Mouse (Mus musculus): ENCODE results near the gene Acvrl1.
"Not testable (repeated sequence)": the region's sequence is repeated elsewhere in the genome, so short reads cannot be mapped to it uniquely, and the experiment has no call there.

The Acvrl1 gene

DNA sequence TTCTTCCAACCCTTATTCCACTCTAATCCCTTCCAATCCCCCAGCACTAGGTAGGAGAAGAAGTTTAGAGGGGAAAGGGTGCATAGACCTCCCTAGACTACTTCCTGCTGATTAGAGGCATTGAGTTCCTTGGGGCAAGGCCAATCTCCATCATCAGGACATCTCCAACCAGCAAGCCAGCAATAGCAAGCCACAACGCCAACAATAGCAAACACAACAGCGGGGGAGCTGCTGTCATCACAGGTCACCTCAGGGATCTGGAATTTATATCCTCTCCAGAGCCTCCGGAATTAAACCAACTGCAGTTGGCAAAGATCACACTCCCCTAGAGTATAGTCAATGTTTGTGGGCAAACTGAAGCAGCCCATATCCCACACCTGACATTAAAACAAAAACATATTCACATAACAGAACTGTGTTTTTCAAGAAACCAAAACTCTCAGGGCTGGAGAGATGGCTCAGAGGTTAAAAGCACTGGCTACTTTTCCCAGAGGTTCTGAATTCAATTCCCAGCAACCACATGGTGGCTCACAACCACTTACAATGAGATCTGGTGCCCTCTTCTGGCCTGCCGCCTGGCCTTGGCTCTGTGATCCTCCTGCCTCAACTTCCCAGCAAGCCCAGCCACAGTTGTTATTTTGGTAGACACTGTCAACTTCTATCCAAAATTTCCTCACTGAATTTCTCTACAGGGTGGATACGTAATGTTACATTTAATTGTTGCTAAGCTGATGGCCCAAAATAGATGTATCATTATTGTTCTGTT lies 20.2 kb upstream of the Acvrl1 start:
- no peak for DNase-seq (ENCODE audit: low spot score in 2 of 2)

DNA sequence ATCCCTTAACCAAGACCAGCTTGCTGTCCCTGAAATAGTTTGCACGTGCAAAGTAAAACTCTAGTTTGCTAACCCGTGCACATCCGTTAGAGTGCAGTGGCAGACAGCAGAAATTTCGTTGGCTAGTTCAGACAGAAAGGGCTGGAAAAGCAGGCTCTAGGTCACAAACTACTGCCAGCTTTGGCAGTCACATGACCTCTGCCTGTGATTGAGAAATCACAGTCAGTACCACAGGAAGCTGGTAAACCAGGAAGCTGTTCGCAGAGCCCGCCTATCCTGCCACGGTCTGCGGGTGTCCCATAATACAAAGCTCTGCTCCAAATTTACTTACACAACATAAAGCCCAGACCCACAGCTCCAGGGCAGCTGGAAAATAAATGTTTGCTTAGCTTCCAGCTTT lies 15.1 kb upstream of the Acvrl1 start:
- DNase-seq (ENCODE audit: low spot score in 2 of 2): no peak

DNA sequence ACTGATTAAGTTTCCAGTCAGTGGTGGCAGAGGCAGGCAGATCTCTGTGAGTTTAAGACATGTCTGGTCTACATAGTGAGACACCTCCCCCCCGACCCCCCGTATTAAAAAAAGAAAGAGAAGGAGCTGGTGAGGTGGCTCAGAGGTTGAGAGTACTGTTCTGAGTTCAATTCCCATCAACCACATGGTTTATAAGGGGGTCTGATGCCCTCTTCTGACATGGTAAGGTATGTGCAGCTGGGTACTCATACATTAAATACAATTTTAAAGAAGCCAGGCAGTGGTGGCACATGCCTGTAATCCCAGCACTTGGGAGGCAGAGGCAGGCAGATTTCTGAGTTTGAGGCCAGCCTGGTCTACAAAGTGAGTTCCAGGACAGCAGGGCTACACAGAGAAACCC lies 14.5 kb upstream of the Acvrl1 start:
- DNase-seq (ENCODE audit: low spot score in 2 of 2): not testable (repeated sequence)

DNA sequence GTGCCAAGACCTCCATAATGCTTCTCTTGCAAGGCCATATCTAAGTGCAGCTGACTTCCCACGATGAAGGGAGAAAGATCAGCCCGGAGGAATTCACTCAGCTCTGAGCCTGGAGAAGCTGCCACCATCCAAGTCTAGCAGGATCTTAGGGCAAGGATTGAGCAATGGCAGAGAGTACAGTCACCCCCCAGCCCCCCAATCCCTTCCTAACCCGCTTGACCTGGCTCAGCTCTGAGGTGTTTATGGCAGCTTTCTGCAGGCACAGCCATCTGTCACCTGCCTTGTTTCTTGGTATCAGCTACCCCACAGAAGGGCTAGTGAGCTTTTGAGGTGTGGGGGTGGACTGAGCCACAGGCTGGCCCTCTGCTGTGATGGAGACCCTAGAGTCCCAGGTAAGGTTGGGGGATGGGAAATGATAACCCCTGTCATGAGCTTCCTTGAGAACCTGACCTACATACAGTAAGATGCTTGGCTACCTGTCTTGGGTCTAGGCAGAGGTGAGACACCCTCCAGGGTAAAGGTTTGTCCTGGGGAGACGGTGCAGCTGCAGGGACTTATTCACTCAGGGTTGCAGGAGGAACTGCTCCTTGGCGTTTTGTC lies 12.7 kb upstream of the Acvrl1 start, which contains the start of gene Ankrd33:
Gene Ankrd33 (plus strand): TSS at position 245 of the 600 bp plus-strand sequence.
- no peak for DNase-seq (ENCODE audit: low spot score in 2 of 2)

DNA sequence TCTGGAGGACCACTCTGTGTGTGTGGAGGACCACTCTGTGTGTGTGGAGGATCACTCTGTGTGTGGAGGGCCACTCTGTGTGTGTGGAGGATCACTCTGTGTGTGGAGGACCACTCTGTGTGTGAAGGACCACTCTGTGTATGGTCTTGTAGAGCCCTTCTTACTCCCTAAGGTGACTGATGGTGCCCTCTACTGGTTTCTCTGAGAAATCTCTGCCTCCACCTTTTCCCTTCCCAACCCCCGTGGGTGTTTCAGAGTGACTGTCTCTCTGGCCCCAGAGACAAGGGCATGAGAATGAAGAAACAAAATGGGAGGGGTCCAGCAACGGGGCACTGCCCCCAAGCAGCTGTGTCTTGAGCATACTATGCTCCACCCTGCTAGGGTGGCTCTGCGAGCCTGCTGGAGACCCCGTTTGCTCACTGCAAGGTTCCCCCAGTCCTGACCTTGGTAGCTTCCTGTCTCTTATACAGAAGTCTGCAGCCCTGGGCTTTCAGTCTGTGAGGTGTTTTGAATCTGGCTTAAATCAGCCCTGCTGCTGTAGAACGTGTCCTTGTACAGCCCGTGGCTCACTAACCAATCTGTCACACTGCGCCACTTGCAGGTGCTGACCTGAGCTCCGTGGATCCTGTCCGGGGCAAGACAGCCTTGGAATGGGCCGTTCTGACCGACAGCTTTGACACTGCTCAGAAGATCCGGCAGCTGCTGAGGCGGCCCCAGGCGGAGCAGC lies 9.8 kb upstream of the Acvrl1 start:
- DNase-seq (ENCODE audit: low spot score in 2 of 2): no peak

DNA sequence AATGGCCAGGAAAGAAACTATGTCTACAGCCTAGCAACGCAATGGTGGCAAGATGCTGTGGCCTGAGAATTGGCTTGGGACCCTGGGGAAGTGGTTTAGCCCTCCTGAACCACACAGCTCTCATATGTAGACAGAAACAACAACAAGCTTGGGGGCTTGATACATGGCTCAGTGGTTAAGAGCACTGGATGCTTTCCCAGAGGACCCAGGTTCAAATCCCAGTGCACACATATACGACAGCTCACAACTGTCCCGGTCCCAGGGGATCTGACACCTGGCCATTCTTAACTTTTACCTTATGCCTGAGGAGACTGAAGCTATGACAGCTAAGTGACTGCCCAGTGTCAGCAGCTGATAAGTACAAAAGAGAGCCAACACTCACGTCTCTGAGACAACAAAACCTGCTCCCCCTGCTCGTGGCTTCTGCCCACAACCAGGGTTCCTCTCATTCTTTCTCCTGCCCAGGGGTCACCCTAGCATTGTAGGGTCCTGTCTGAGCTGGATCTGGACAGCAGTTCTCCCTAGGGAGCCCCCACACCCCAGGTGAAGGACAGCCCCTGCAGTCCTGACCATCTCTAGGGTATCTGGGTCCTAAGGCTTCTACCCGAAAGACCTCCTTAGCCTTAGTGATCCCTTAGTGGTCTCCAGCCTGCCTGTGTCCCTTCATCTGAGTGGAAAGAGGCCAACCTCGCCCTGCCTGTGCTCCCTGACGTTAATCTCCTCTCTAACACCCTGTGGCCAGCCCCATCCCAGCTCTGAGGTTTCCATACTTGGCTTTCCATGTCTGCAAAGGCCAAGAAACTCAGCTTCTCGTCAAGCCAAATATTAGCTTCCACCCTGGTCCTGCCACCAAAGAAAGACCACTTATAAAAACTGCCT lies 6.7 kb upstream of the Acvrl1 start:
- DNase-seq (ENCODE audit: low spot score in 2 of 2): no peak

DNA sequence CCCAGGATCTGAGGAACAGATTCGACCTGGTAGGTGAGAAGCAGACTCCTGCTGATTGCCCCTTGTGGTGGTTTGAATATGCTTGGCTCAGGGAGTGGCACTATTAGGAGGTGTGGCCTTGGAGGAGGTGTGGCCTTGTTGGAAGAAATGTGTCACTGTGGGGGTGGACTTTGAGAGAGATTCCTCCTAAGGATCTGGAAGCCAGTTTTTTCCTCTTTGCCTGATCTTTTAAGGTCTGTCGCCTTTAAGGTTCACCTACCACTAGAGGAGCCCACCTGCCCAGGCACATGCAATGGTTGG lies 6.1 kb upstream of the Acvrl1 start:
- DNase-seq (ENCODE audit: low spot score in 2 of 2): no peak

DNA sequence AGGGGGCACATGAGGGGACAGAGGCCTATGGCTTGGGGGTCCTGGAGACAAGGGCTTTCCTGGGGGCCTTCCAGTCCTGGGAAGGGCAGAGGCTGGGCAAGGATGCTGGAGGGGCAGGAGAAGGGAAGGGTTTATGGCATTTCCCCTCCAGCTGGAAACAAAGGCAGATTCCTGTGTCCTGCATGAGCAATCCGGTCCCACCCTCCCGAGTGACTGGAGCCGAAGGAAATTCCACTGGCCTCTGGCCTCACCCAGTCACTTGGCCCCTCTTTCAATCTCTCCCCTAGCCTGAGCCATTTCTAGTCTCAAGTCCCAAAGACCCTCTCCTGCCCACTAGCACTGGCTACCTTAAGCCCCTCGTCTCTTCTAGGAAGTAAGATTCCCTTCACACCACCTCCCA lies 5.1 kb upstream of the Acvrl1 start:
- DNase-seq (ENCODE audit: low spot score in 2 of 2): no peak

DNA sequence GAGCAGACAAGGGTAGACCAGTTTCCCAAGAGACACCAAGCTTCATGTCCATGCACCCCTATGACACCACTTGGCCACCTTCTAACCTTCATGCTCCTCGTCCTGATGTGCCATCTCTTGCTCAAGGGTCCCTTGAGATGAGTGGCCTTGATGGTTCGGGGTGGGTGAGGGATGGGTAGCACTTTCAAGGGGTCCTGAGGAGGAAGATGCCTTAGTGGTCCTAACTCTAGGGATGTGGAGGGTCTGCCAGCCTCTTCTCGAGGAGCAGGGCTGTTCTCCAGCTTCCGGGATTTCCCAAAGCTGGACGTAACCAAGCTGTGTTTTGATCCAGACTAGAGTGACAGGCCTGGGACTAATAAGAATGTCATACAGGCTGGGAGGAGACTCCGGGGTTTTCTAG lies 2.8 kb upstream of the Acvrl1 start:
- no peak for DNase-seq (ENCODE audit: low spot score in 2 of 2)

DNA sequence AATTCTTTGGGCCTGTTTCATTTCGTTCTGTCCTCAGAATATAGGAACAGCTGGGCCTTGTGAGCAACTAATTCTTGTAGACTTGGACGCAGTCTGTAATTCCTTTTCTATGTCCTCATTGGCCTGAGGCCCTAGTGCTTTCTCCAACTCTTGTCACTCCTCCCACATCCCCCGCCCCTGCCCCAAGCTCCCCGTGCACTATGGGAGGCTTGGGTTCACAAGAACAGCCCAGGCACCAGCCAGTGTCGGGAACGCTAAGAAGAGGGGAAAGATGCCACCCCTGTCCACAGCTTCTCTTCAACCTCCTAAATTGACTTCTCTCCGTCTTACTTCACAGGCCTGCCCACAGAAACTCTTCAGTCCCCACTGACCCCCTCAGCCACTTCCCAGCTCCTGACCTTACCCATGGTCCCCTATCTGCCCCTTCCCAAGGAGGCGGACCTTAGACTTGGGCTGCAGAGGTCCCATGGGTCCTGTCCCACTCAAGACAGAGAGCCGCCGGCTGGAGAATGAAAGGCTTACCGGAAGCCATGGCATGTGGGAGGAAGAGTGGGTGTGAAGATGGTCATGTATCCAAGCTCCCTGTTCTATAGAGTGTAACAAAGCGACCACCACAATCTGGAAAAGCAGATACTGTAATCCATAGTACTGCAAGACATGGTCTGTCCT lies 1.3 kb upstream of the Acvrl1 start:
- DNase-seq (ENCODE audit: low spot score in 2 of 2): no peak

DNA sequence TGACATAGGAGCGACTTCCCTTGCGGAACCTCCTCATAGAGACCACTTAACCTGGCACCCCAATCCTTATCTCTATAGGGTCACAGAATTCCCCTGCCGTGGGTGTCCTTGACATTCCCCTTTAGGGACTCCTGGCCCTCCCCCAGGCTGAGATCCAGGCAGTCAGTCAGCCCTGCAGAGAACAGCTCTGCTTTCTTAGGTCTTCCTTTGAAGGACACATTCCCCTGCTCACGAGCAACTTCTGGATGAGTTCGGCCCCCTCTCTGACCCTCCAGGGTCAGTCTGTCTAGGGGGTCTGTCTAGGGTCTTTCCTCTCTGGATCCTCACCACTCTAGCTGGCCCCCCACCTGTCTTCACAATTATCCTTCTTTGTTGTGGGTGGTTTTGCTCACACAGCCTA lies 1.1 kb downstream of the Acvrl1 start:
- no peak for DNase-seq (ENCODE audit: low spot score in 2 of 2)

DNA sequence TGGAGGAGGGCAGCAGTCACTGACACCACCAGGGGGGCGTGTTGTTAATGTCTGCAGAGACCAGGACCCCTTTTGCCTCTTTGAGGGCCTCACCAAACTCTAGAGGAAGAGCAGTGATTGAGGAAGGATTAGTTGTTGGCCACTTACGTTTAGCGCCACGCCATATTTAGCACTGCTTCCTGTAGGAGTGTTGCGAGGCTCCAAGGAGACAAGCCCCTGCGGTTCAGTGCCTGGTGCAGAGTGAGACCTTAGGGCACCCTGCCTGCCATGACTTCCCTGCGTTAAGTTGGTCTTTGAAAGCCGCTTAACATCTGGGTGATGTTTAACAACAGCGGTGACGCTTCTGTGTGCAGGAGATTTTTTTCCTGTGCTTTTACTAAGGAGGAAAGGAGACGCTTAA lies 3.2 kb downstream of the Acvrl1 start:
- DNase-seq (ENCODE audit: low spot score in 2 of 2): no peak

DNA sequence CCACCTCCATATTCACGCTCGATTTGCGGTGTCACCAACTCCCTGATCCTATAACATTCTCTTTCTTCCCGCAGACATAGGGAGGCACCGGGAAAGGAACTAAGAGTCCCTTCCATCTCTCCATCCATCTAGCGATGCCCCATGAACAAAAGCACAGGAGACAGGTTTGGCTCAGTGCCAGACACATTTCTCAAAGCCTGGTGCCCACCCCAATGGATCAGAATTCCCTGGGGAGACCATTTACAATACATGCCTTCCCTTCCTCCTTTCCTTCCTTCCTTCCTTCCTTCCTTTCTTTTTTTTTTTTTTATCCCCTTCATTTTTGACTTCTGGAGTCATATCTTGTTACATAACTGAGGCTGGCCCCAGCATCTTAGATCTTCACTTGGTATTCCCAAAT lies 3.7 kb downstream of the Acvrl1 start:
- no peak for DNase-seq (ENCODE audit: low spot score in 2 of 2)

DNA sequence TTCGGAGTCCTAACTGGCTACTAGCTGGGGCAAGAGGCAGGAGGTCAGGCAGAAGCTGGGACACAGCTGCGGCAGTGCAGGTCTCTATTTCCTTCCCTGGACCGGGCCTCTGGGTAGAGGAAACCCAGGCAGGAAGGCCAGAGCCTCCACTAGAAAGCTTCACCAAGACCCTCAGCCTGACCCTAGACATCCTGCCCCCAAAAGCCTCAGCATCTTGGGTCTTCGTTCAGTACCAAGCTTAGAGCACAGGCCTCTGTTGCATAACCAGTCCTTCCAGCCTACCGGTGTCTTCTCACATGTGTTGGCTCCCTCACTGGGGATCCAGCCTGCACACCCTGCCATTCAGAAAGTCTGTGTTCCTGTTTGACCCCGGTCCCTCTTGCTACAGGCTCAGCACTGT lies 4.4 kb downstream of the Acvrl1 start:
- no peak for DNase-seq (ENCODE audit: low spot score in 2 of 2)

DNA sequence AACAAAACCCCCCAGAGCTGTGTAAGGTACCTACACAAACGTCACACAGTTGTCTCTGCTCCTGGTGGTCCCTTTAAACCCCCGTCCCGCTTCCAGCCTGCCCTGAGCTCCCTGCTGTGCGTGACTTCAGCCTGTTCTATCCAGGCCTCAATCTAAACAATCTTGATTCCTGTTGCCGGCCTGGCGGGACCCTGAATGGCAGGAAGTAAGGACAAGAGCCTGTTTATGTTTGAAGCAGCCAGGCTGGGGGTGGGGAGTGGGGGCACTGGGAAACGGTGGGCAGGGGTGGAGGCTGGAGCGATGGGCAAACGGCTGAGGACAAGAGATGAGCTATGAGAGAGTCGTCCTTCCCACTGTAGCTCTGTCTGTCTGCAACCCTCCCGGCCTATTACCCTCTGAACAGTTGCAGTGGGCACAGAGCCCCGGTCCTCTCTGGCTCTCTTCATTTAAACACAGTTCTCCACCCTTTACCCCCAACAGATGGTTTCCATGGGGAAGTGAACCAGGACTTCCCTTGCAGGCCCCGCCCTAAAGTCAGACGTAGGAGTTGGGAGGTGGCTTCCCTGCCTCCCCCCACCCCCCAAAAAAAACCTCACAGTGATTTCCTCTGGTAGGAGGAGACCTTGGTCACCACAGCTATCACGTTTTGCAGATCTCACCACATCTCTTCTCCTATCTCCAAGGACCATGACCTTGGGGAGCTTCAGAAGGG lies 5.8 kb downstream of the Acvrl1 start:
- no peak for DNase-seq (ENCODE audit: low spot score in 2 of 2)

DNA sequence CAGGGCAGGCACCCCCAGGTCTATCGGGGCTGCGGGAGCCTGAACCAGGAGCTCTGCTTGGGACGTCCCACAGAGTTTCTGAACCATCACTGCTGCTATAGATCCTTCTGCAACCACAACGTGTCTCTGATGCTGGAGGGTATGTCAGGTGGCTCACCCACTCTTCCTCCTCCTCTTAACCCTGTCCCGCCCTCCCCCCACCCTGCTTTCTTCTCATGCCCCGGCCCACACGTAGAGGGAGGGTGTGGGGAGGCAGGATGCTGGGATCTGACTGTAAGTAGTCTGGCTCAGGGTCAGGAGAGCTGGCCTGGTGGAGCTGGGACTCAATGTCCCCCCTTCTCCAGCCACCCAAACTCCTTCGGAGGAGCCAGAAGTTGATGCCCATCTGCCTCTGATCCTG lies 7.1 kb downstream of the Acvrl1 start:
- DNase-seq (ENCODE audit: low spot score in 2 of 2): peak in 1 of 2 experiments; percentile 34

DNA sequence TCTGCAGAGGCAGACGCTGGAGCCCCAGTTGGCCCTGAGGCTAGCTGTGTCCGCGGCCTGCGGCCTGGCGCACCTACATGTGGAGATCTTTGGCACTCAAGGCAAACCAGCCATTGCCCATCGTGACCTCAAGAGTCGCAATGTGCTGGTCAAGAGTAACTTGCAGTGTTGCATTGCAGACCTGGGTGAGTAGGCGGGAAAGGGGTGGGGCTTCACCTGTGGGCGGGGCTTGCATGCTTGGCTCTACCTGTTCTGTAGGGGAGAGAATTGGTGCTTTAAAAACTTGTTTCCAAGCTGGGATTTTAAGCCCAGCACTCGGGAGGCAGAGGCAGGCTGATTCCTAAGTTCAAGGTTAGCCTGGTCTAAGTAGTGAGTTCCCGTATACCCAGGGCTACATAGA lies 9.1 kb downstream of the Acvrl1 start:
- DNase-seq (ENCODE audit: low spot score in 2 of 2): no peak

DNA sequence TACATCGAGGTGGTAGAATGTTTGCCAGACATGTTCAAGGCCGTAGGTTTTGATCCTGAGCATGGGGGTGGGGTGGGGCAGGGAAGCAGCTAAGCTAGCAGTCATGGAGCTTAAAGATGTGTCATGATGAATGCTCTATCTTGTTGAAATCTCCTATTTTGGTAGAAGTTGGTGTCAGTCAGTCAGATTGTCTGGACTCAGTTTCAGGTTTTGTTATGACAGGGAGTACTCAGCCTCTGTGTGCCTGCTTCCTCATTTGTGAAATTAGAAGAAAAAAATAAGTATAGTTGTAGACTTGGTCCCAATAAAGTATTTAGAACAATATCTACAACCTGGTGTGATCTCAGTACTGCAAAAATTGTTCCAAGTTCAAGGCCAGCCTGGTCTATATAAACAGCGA lies 10.4 kb downstream of the Acvrl1 start:
- no peak for DNase-seq (ENCODE audit: low spot score in 2 of 2)

DNA sequence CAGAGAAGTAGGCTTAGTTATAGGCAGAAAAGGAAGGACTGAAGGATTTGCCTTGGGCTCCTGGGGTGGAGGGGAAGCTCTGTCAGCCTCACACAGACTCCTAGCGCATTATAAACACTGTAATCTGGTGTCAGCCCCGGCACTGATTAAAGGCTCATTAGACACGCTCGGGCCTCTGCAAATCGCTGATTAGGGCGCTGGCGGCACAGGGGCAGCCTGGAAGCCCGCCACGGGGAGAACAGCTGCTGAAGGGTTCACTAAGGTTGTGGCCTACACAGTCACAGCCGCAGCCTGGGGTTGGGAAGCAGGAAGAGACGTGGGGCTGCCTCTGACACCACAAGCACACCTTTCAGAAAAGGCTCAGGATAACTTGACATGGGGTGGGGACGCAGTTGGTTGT lies 11.6 kb downstream of the Acvrl1 start:
- DNase-seq (ENCODE audit: low spot score in 2 of 2): no peak

DNA sequence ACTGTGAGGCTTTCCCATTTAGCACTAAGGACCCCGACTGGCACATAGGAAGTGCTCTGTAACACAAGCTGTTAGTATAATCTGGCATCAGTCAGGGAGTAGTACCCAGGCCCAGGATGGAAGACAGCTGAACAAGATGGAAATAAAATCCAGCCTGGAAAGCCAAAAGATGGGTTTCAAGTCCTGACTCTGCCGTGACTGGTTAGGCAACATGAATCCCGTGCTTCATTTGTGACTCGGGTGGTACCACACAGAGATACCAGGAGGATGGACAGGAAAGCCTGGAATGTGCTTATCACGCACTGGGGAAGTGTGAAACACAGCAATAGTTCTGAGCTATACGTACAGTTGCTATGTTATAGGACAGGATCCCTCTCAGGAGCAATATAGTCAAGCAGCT lies 12.3 kb downstream of the Acvrl1 start:
- no peak for DNase-seq (ENCODE audit: low spot score in 2 of 2)

DNA sequence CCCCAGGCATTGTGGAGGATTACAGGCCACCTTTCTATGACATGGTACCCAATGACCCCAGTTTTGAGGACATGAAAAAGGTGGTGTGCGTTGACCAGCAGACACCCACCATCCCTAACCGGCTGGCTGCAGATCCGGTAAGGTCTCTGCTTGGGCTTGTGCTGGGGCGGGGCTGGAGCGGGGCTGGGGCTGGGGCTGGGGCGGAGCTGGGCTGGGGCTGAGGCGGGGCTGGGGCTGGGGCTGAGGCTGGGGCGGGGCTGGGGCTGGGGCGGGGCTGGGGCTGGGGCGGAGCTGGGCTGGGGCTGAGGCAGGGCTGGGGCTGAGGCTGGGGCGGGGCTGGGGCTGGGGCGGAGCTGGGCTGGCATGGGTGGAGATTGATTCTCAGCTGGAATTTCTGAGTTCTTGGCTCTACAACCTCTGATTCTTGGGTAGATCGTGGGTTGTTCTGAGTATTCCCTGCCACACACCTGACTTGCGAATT lies 12.8 kb downstream of the Acvrl1 start:
- peak; percentile 54 to 55 for DNase-seq (ENCODE audit: low spot score in 2 of 2)
